8 mouse cellular contexts compared by ENCODE assay signal in genomic region chr7:30859635-30860402, GRCm38 (mm10). TPM values are rescaled to one million over a fixed set of nuclear protein-coding genes. Genes with fewer than 3 reads are reported as not detected.
DNase-seq lines count a peak whose midpoint lies in the region; ATAC-seq and TF ChIP-seq lines count a peak whose summit lies in the region.

No protein-coding gene starts in this region.

- 11% methylated on average over 14 of the region's 16 CpGs for WGBS in embryonic facial prominence, embryonic 11.5 days
- WGBS in lung, embryonic 16.5 days: 7% methylated on average over 14 of the region's 16 CpGs

- peak overlapping the region; percentile 56 for H3K4me2 ChIP-seq in CH12.LX (ENCODE audit: insufficient read depth, low read depth, poor library complexity, severe bottlenecking)
- peak overlapping the region; percentile 37 for H3K4me2 ChIP-seq in embryonic facial prominence, embryonic 11.5 days (ENCODE audit: low read depth, low read length)
- peak overlapping the region; percentile 49 for H3K4me2 ChIP-seq in lung, embryonic 16.5 days (ENCODE audit: low read depth, low read length)

- in situ Hi-C loops in CH12.LX (cut with MboI; ENCODE audit: low pct_ligation_motif_present, low pct_unique_long_range_greater_than_20kb, low sequenced_read_pairs): no loop called here

- H3K36me3 ChIP-seq in CH12.LX (replicated peaks in 1 of 2; ENCODE audit: control insufficient read depth in 1 of 2, insufficient read depth in 1 of 2, low read length in 1 of 2): peaks cover 0 to 41% of the 10 kb centered on the region in 2 experiments
- H3K36me3 ChIP-seq in embryonic facial prominence, embryonic 11.5 days (replicated peaks; ENCODE audit: control insufficient read depth, insufficient read depth, low read depth, low read length): no peaks in the 10 kb centered on the region
- no peaks in the 10 kb centered on the region for H3K36me3 ChIP-seq in lung, embryonic 16.5 days (ENCODE audit: control insufficient read depth, insufficient read depth, low read length)

- DNase-seq in CH12.LX (ENCODE audit: extremely low read depth): peak; percentile 76
- DNase-seq in embryonic facial prominence, embryonic 11.5 days (ENCODE audit: low spot score): peak; percentile 86
- peak; percentile 68 for DNase-seq in heart, postnatal 4 days
- DNase-seq in layer of hippocampus, adult 9-11 months: peak; percentile 31
- peak; percentile 77 for DNase-seq in retina, embryonic 14.5 days (ENCODE audit: low spot score)

- TF ChIP-seq RAD21 in CH12.LX (IDR thresholded peaks at IDR 0.05; ENCODE audit: low read depth, low read length): peak; percentile 43

- no peak overlapping the region for H3K9ac ChIP-seq in CH12.LX (ENCODE audit: insufficient read depth, low read depth)
- peak overlapping the region; percentile 25 for H3K9ac ChIP-seq in embryonic facial prominence, embryonic 11.5 days (replicated peaks; ENCODE audit: low read length)
- 0 out of 2 replicates have a peak overlapping the region, but pooled peaks have one; percentile 1 for H3K9ac ChIP-seq in lung, embryonic 16.5 days (ENCODE audit: low read length)

- no peaks in the 10 kb centered on the region for H3K9me3 ChIP-seq in CH12.LX (replicated peaks; ENCODE audit: low read length)
- H3K9me3 ChIP-seq in embryonic facial prominence, embryonic 11.5 days (replicated peaks; ENCODE audit: control insufficient read depth, low read length): no peaks in the 10 kb centered on the region
- H3K9me3 ChIP-seq in lung, embryonic 16.5 days (ENCODE audit: control insufficient read depth, low read length): no peaks in the 10 kb centered on the region

- TF ChIP-seq CTCF in CH12.LX (conservative IDR thresholded peaks at IDR 0.05 in 1 of 2, IDR thresholded peaks at IDR 0.05 in 1 of 2; ENCODE audit: low read depth in 2 of 2, low read length in 2 of 2): peak; percentile 75 to 84

- H3K4me1 ChIP-seq in CH12.LX (ENCODE audit: control insufficient read depth in 1 of 2, insufficient read depth in 2 of 2): peaks cover 11 to 57% of the 10 kb centered on the region in 2 experiments
- H3K4me1 ChIP-seq in embryonic facial prominence, embryonic 11.5 days (ENCODE audit: control insufficient read depth, insufficient read depth, low read length): no peaks in the 10 kb centered on the region; the same call in 1 of the 2 replicates
- H3K4me1 ChIP-seq in lung, embryonic 16.5 days (replicated peaks; ENCODE audit: control insufficient read depth, insufficient read depth, low read length): no peaks in the 10 kb centered on the region

- no peak for TF ChIP-seq EP300 in CH12.LX (IDR thresholded peaks at IDR 0.05; ENCODE audit: low read length)

- dilution Hi-C loops in CH12.LX (cut with MboI; ENCODE audit: extremely low pct_ligation_motif_present, extremely low pct_unique_long_range_greater_than_20kb, low sequenced_read_pairs): no loop called here

- peak overlapping the region in 1 of 3 experiments; percentile 31 for H3K4me3 ChIP-seq in CH12.LX (replicated peaks in 1 of 3; ENCODE audit: low read depth in 2 of 3, low read length in 2 of 3, poor library complexity in 1 of 3)
- H3K4me3 ChIP-seq in embryonic facial prominence, embryonic 11.5 days (ENCODE audit: low read depth, low read length): 0 out of 2 replicates have a peak overlapping the region, but pooled peaks have one; percentile 12
- H3K4me3 ChIP-seq in lung, embryonic 16.5 days (ENCODE audit: low read length): peak overlapping the region; percentile 28

- H3K27ac ChIP-seq in CH12.LX (ENCODE audit: insufficient read depth, low read depth): no peak overlapping the region
- no peak overlapping the region for H3K27ac ChIP-seq in embryonic facial prominence, embryonic 11.5 days (replicated peaks; ENCODE audit: low read depth, low read length)
- no peak overlapping the region for H3K27ac ChIP-seq in lung, embryonic 16.5 days (ENCODE audit: low read length)

- ATAC-seq in activated CD4-positive, CD25-positive, alpha-beta regulatory T cell, adult 4 months: peak; percentile 49
- ATAC-seq in embryonic facial prominence, embryonic 11.5 days (replicated peaks; ENCODE audit: insufficient number of reproducible peaks, low FRiP score, low TSS enrichment, low read depth): peak; percentile 47
- ATAC-seq in lung, embryonic 16.5 days (ENCODE audit: low read depth): peak; percentile 70
- ATAC-seq in erythroblast, adult 5-6 weeks (replicated peaks; ENCODE audit: low FRiP score, poor library complexity, severe bottlenecking): no peak

- no peak for TF ChIP-seq POLR2A in CH12.LX (IDR thresholded peaks at IDR 0.05; ENCODE audit: low read depth, low read length)

- no peaks in the 10 kb centered on the region for H3K79me2 ChIP-seq in CH12.LX (replicated peaks; ENCODE audit: control insufficient read depth, extremely low read depth, insufficient read depth, poor library complexity, severe bottlenecking)

- H3K27me3 ChIP-seq in CH12.LX (replicated peaks): no peaks in the 10 kb centered on the region
- H3K27me3 ChIP-seq in embryonic facial prominence, embryonic 11.5 days (ENCODE audit: control insufficient read depth, insufficient read depth, low read length): no peaks in the 10 kb centered on the region
- H3K27me3 ChIP-seq in lung, embryonic 16.5 days (ENCODE audit: control insufficient read depth, insufficient read depth, low read depth, low read length): no peaks in the 10 kb centered on the region

TF ChIP-seq in CH12.LX, 34 proteins besides CTCF, POLR2A, EP300 and RAD21 (continues in another document):
- TF ChIP-seq SMC3 (IDR thresholded peaks at IDR 0.05; ENCODE audit: low read depth, low read length) (peak; percentile 75), KAT2A (IDR thresholded peaks at IDR 0.05; ENCODE audit: insufficient replicate concordance, low read length) (no peak), MAZ (IDR thresholded peaks at IDR 0.05; ENCODE audit: low read depth, low read length) (0 out of 2 replicates have a peak, but pooled peaks have one; percentile 86), RCOR1 (conservative IDR thresholded peaks at IDR 0.05; ENCODE audit: low read depth, low read length) (no peak)

RNA-seq across cellular contexts. Expression of gene Ffar1, which starts 1.5 kb away (rescaled TPM):
- 0.34 and 0.42 TPM in 2 replicates for total RNA-seq in CH12.LX (2012; rRNA removed)
- 1.2 and 1.4 TPM in 2 replicates for total RNA-seq in CH12.LX (2014; rRNA removed)
- 14.3 and 17.2 TPM in 2 replicates for polyA plus RNA-seq in CH12.LX (2012; ENCODE audit: insufficient read length, low read depth)
- under 1 TPM; 0.19 to 0.28 TPM for polyA plus RNA-seq in activated CD4-positive, CD25-positive, alpha-beta regulatory T cell, adult 4 months (2017; shearing (Covaris generic))
- not detected in 2 replicates for polyA plus RNA-seq in embryonic facial prominence, embryonic 11.5 days (2014; fragmentation: Nextera tagmentation; extraction: Ambion mirVana)
- not detected for total RNA-seq in heart, postnatal 4 days (2021)
- not detected in 2 replicates for polyA plus RNA-seq in lung, embryonic 16.5 days (2015; fragmentation: Nextera tagmentation; extraction: Ambion mirVana)
- total RNA-seq in erythroblast, adult 5-6 weeks (2015; ENCODE audit: low replicate concordance): not detected in 2 replicates
- total RNA-seq in erythroblast, adult 5-6 weeks (2017; ENCODE audit: low replicate concordance): not detected in 2 replicates

RNA-seq across cellular contexts. Expression of gene Ffar3, which starts 3.8 kb away (rescaled TPM):
- total RNA-seq in CH12.LX (2012; rRNA removed) (not detected in 2 replicates), CH12.LX (2014; rRNA removed) (not detected in 2 replicates)
- polyA plus RNA-seq in CH12.LX (2012; ENCODE audit: insufficient read length, low read depth): not detected in 2 replicates
- polyA plus RNA-seq in activated CD4-positive, CD25-positive, alpha-beta regulatory T cell, adult 4 months (2017; shearing (Covaris generic)): not detected
- polyA plus RNA-seq in embryonic facial prominence, embryonic 11.5 days (2014; fragmentation: Nextera tagmentation; extraction: Ambion mirVana): not detected in 2 replicates
- total RNA-seq in heart, postnatal 4 days (2021): not detected
- polyA plus RNA-seq in lung, embryonic 16.5 days (2015; fragmentation: Nextera tagmentation; extraction: Ambion mirVana): not detected in 2 replicates
- not detected in 2 replicates for total RNA-seq in erythroblast, adult 5-6 weeks (2015; ENCODE audit: low replicate concordance)
- not detected in 2 replicates for total RNA-seq in erythroblast, adult 5-6 weeks (2017; ENCODE audit: low replicate concordance)

RNA-seq across cellular contexts. Expression of gene Cd22, which starts 20.3 kb away (rescaled TPM):
- total RNA-seq in CH12.LX (2012; rRNA removed) (41.7 and 42.3 TPM in 2 replicates), CH12.LX (2014; rRNA removed) (81.5 and 90.6 TPM in 2 replicates)
- polyA plus RNA-seq in CH12.LX (2012; ENCODE audit: insufficient read length, low read depth): 180 and 190 TPM in 2 replicates
- 1 to 10 TPM; 4.5 to 9.3 TPM for polyA plus RNA-seq in activated CD4-positive, CD25-positive, alpha-beta regulatory T cell, adult 4 months (2017; shearing (Covaris generic))
- polyA plus RNA-seq in embryonic facial prominence, embryonic 11.5 days (2014; fragmentation: Nextera tagmentation; extraction: Ambion mirVana): not detected in 2 replicates
- 1 to 10 TPM in 1 of 2 experiments, under 1 TPM in 1; 0.09 to 1.2 TPM for total RNA-seq in heart, postnatal 4 days (2021)
- 0.15 and 0.16 TPM in 2 replicates for polyA plus RNA-seq in lung, embryonic 16.5 days (2015; fragmentation: Nextera tagmentation; extraction: Ambion mirVana)
- 1.0 and 19.6 TPM in 2 replicates for total RNA-seq in erythroblast, adult 5-6 weeks (2015; ENCODE audit: low replicate concordance)
- total RNA-seq in erythroblast, adult 5-6 weeks (2017; ENCODE audit: low replicate concordance): 0.42 TPM in 1 of 2 replicates, not detected in the other

RNA-seq across cellular contexts. Expression of gene Ffar2, which starts 36.2 kb away (rescaled TPM):
- 0.08 TPM in 1 of 2 replicates, not detected in the other for total RNA-seq in CH12.LX (2012; rRNA removed)
- not detected in 2 replicates for total RNA-seq in CH12.LX (2014; rRNA removed)
- polyA plus RNA-seq in CH12.LX (2012; ENCODE audit: insufficient read length, low read depth): 0.51 and 0.52 TPM in 2 replicates
- under 1 TPM; 0.22 to 0.68 TPM for polyA plus RNA-seq in activated CD4-positive, CD25-positive, alpha-beta regulatory T cell, adult 4 months (2017; shearing (Covaris generic))
- not detected in 2 replicates for polyA plus RNA-seq in embryonic facial prominence, embryonic 11.5 days (2014; fragmentation: Nextera tagmentation; extraction: Ambion mirVana)
- total RNA-seq in heart, postnatal 4 days (2021): not detected
- 0.35 and 0.67 TPM in 2 replicates for polyA plus RNA-seq in lung, embryonic 16.5 days (2015; fragmentation: Nextera tagmentation; extraction: Ambion mirVana)
- total RNA-seq in erythroblast, adult 5-6 weeks (2015; ENCODE audit: low replicate concordance): 8.1 and 11.1 TPM in 2 replicates
- 10.6 and 12.3 TPM in 2 replicates for total RNA-seq in erythroblast, adult 5-6 weeks (2017; ENCODE audit: low replicate concordance)

RNA-seq across cellular contexts. Expression of gene Mag, which starts 54.9 kb away (rescaled TPM):
- total RNA-seq in CH12.LX (2012; rRNA removed) (0.04 TPM in 1 of 2 replicates, not detected in the other), CH12.LX (2014; rRNA removed) (not detected in 2 replicates)
- not detected in 2 replicates for polyA plus RNA-seq in CH12.LX (2012; ENCODE audit: insufficient read length, low read depth)
- polyA plus RNA-seq in activated CD4-positive, CD25-positive, alpha-beta regulatory T cell, adult 4 months (2017; shearing (Covaris generic)): not detected
- polyA plus RNA-seq in embryonic facial prominence, embryonic 11.5 days (2014; fragmentation: Nextera tagmentation; extraction: Ambion mirVana): 0.17 and 0.42 TPM in 2 replicates
- 1 to 10 TPM in 1 of 2 experiments, under 1 TPM in 1; 0.31 to 1.3 TPM for total RNA-seq in heart, postnatal 4 days (2021)
- 0.23 and 0.28 TPM in 2 replicates for polyA plus RNA-seq in lung, embryonic 16.5 days (2015; fragmentation: Nextera tagmentation; extraction: Ambion mirVana)
- not detected in 2 replicates for total RNA-seq in erythroblast, adult 5-6 weeks (2015; ENCODE audit: low replicate concordance)
- total RNA-seq in erythroblast, adult 5-6 weeks (2017; ENCODE audit: low replicate concordance): 0.70 TPM in 1 of 2 replicates, not detected in the other

Comparison
In these comparisons a context has a peak if more than half of its experiments do, and no peak if none do; other contexts are left out.
1. DNase-seq: peak in every context shown above with its lines; median percentile 86 in embryonic facial prominence, embryonic 11.5 days; 77 in retina, embryonic 14.5 days; 76 in CH12.LX; 68 in heart, postnatal 4 days; 31 in layer of hippocampus, adult 9-11 months.
2. RNA of gene Ffar1, which starts 1.5 kb away (polyA plus RNA-seq): 14.3 to 17.2 TPM in CH12.LX; 0.19 to 0.28 TPM in activated CD4-positive, CD25-positive, alpha-beta regulatory T cell, adult 4 months, not detected in embryonic facial prominence, embryonic 11.5 days and not detected in lung, embryonic 16.5 days; every median in the first group is over 10 times any median in the second.
3. RNA of gene Cd22, which starts 20.3 kb away (polyA plus RNA-seq): 180 to 190 TPM in CH12.LX; 4.5 to 9.3 TPM in activated CD4-positive, CD25-positive, alpha-beta regulatory T cell, adult 4 months, 0.15 to 0.16 TPM in lung, embryonic 16.5 days and not detected in embryonic facial prominence, embryonic 11.5 days; every median in the first group is over 10 times any median in the second.
4. Peak in every context shown above with its lines, with median percentiles within 50 percentile points of each other: H3K4me2 ChIP-seq.